9 mouse cellular contexts compared by ENCODE assay signal in the genomic region with DNA sequence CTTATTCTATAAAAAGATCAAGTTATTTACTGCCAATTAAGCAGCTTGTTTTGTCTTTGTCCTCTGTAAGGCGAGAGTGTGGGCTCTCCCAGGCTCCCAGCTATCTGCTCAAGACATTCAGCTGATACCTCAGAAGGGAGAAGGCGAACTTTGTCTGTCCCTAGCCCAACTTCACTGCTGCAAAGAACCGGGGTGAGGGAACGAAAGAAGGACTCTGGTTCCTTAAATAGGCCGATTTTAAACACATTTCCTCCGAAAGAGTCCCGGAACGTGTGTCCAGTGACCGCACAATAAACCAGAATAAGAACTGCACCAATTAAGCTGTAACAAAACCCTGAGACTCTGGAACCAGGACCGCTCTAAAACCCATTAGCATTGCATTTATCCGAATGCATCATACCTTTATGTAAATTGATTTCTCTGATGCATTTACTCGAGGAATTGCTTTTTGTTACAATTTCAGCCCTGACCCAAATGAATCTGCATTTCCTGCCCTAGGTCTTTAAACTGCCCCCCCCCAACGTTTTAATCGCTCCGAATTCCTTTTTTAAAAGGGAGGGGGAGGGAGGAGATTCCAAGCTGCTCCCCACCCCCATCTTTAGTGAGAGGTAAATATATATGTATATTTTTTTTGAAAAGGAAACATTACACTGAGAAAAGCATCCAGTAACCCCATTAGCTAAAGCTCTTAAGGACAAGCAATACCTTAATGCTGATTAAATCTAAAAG. TPM values are rescaled to one million over a fixed set of nuclear protein-coding genes. Genes with fewer than 3 reads are reported as not detected.
DNase-seq lines count a peak whose midpoint lies in the region; ATAC-seq and TF ChIP-seq lines count a peak whose summit lies in the region.
"Had no signal": no experiment of that assay in that cellular context is flagged by ENCODE, and none has a peak within 500 bp of the region (broad histone marks: within the 10 kb centered on the region; RNA-seq: fewer than 3 reads in every experiment).

No protein-coding gene starts in this region.

- peak overlapping the region; percentile 88 for H3K27ac ChIP-seq in forebrain, embryonic 12.5 days
- H3K27ac ChIP-seq in intestine, embryonic 15.5 days, result peak overlapping the region; percentile 95

- H3K4me2 ChIP-seq in forebrain, embryonic 12.5 days, result peak overlapping the region; percentile 93
- H3K4me2 ChIP-seq in intestine, embryonic 15.5 days (replicated peaks), result peak overlapping the region; percentile 91

- peaks cover 42% of the 10 kb centered on the region for H3K4me1 ChIP-seq in G1E (ENCODE audit: insufficient read depth, low read depth, low read length)
- peaks cover 45% of the 10 kb centered on the region for H3K4me1 ChIP-seq in forebrain, embryonic 12.5 days
- H3K4me1 ChIP-seq in intestine, embryonic 15.5 days (replicated peaks), result peaks cover 21% of the 10 kb centered on the region

- peaks cover 9% of the 10 kb centered on the region for H3K36me3 ChIP-seq in G1E (replicated peaks)
- H3K36me3 ChIP-seq in forebrain, embryonic 12.5 days (replicated peaks), result no peaks in the 10 kb centered on the region
- H3K36me3 ChIP-seq in intestine, embryonic 15.5 days, result no peaks in the 10 kb centered on the region

- no peak for TF ChIP-seq CTCF in G1E (IDR thresholded peaks at IDR 0.05; ENCODE audit: low read depth, low read length)

- peak overlapping the region; percentile 80 for H3K4me3 ChIP-seq in G1E (ENCODE audit: low read depth, low read length)
- peak overlapping the region; percentile 72 for H3K4me3 ChIP-seq in forebrain, embryonic 12.5 days (replicated peaks)
- peak overlapping the region; percentile 88 for H3K4me3 ChIP-seq in intestine, embryonic 15.5 days (replicated peaks)

- DNase-seq in adrenal gland, adult 2 months, result peak; percentile 57
- no peak for DNase-seq in adrenal gland, postnatal 25 days
- DNase-seq in G1E (ENCODE audit: low spot score), result no peak
- peak; percentile 33 for DNase-seq in lung, postnatal 14 days
- DNase-seq in testis, postnatal 14 days (ENCODE audit: low spot score), result peak; percentile 19
- DNase-seq in layer of hippocampus, postnatal 25 days (ENCODE audit: extremely low spot score in 1 of 2, low spot score in 1 of 2), result no peak

- under 1% methylated on average over 15 of the region's 15 CpGs for WGBS in forebrain, embryonic 12.5 days
- WGBS in intestine, embryonic 15.5 days, result under 1% methylated on average over 15 of the region's 15 CpGs

- H3K9ac ChIP-seq in forebrain, embryonic 12.5 days, result peak overlapping the region; percentile 96
- peak overlapping the region; percentile 95 for H3K9ac ChIP-seq in intestine, embryonic 15.5 days

- ATAC-seq in G1E (ENCODE audit: extremely low read depth, insufficient number of reproducible peaks, low FRiP score, poor library complexity, severe bottlenecking), result no peak
- ATAC-seq in forebrain, embryonic 12.5 days (ENCODE audit: low FRiP score), result no peak
- ATAC-seq in intestine, embryonic 15.5 days, result no peak
- ATAC-seq: Patski had no signal

- H3K27me3 ChIP-seq in G1E (ENCODE audit: insufficient read depth, low read length), result no peaks in the 10 kb centered on the region
- H3K27me3 ChIP-seq in forebrain, embryonic 12.5 days, result peaks cover 8% of the 10 kb centered on the region
- no peaks in the 10 kb centered on the region for H3K27me3 ChIP-seq in intestine, embryonic 15.5 days (replicated peaks)
- H3K27me3 ChIP-seq: Patski had no signal

- H3K9me3 ChIP-seq in G1E (replicated peaks), result no peaks in the 10 kb centered on the region
- H3K9me3 ChIP-seq in forebrain, embryonic 12.5 days, result no peaks in the 10 kb centered on the region
- no peaks in the 10 kb centered on the region for H3K9me3 ChIP-seq in intestine, embryonic 15.5 days

RNA-seq across cellular contexts. Expression of a gene that starts 1.6 kb away (rescaled TPM):
- 10 to 100 TPM; 59.0 to 93.4 TPM for total RNA-seq in adrenal gland, adult 2 months (2021)
- polyA plus RNA-seq in adrenal gland, adult 2 months (2012; rRNA removed), result 103 and 112 TPM in 2 replicates
- total RNA-seq in adrenal gland, postnatal 25 days (2021), result 92.8 and 97.9 TPM in 2 replicates
- total RNA-seq in G1E (2014; fragmentation: Nextera tagmentation) (161 and 201 TPM in 2 replicates), G1E (2017) (37.3 and 45.0 TPM in 2 replicates)
- polyA plus RNA-seq in G1E (2012), result 48.1 and 54.2 TPM in 2 replicates
- 50.7 and 55.2 TPM in 2 replicates for polyA plus RNA-seq in forebrain, embryonic 12.5 days (2016; fragmentation: Nextera tagmentation; extraction: Ambion mirVana)
- 53.6 and 60.8 TPM in 2 replicates for polyA plus RNA-seq in intestine, embryonic 15.5 days (2015; fragmentation: Nextera tagmentation; extraction: Ambion mirVana)
- total RNA-seq in layer of hippocampus, postnatal 25 days (2021), result 100 to 1,000 TPM; 201 to 231 TPM

Comparison
In these comparisons a context has a peak if more than half of its experiments do, and no peak if none do; other contexts are left out.
1. DNase-seq: peak in adrenal gland, adult 2 months (single experiment), lung, postnatal 14 days (single experiment) and testis, postnatal 14 days (single experiment); none in adrenal gland, postnatal 25 days (single experiment), G1E (single experiment) and layer of hippocampus, postnatal 25 days (0 of 2).
2. Peak in every context shown above with its lines, with median percentiles within 50 percentile points of each other: H3K4me3 ChIP-seq.